Mouse (Mus musculus) forebrain, postnatal 0 days (tissue): ENCODE results near the gene Crygs. TPM values are rescaled to one million over a fixed set of nuclear protein-coding genes. Genes with fewer than 3 reads are reported as not detected.

Experiments used
- ATAC-seq: fragments of 200-750 bp; cut with Nextera tagmentation; 2 replicates; pipeline ENCODE4 v1.8.0; 2017; ENCODE audit warnings: mild to moderate bottlenecking, moderate library complexity
- DNase-seq: peaks from one replicate; pipeline ENCODE4 v3.0.0-alpha.2; 2015
- H3K27ac ChIP-seq: fragments of 300-500 bp; sonication (generic); 2 replicates; pipeline ENCODE4 v1.5.1; 2014; ENCODE audit warnings: low read depth, mild to moderate bottlenecking, antibody characterized with exemption, low read length, moderate library complexity, mixed read lengths
- H3K27me3 ChIP-seq: fragments of 300-500 bp; sonication (generic); 2 replicates; pipeline ENCODE4 v1.6.1; 2014; ENCODE audit warnings: mild to moderate bottlenecking, low read length, mixed read lengths; ENCODE audit not compliant: insufficient read depth
- H3K36me3 ChIP-seq: fragments of 300-500 bp; sonication (generic); 2 replicates; pipeline ENCODE4 v1.6.1; 2014; ENCODE audit warnings: mild to moderate bottlenecking, moderate library complexity; ENCODE audit not compliant: insufficient read depth
- H3K4me1 ChIP-seq: fragments of 300-500 bp; sonication (generic); 2 replicates; pipeline ENCODE4 v1.6.1; 2014; ENCODE audit warnings: antibody characterized with exemption; ENCODE audit not compliant: insufficient read depth
- H3K4me2 ChIP-seq: fragments of 300-500 bp; sonication (generic); 2 replicates; pipeline ENCODE4 v1.6.1; 2014; ENCODE audit warnings: low read depth, mild to moderate bottlenecking, moderate library complexity
- H3K4me3 ChIP-seq: fragments of 300-500 bp; sonication (generic); 2 replicates; pipeline ENCODE4 v1.5.1; 2014; ENCODE audit warnings: low read depth, low read length, mixed read lengths
- H3K9ac ChIP-seq: fragments of 300-500 bp; sonication (generic); 2 replicates; pipeline ENCODE4 v1.6.1; 2014; ENCODE audit warnings: mild to moderate bottlenecking
- H3K9me3 ChIP-seq: fragments of 300-500 bp; sonication (generic); 2 replicates; pipeline ENCODE4 v1.6.1; 2016; ENCODE audit warnings: low read length
- CTCF ChIP-seq: sonication (generic); IDR thresholded peaks from 2 replicates; pipeline ENCODE4 v1.5.1; 2016; ENCODE audit warnings: antibody characterized with exemption, control low read depth, low read depth
- WGBS: fragments of 180-500 bp; shearing (Covaris S2); extraction: QIAGEN DNeasy Blood & Tissue Kit; methylation state at CpG from one replicate; pipeline ENCODE4 v1.1.7; 2014; 5-methylcytosine and 5-hydroxymethylcytosine counted together
- polyA plus RNA-seq: library from polyadenylated mRNA; unstranded; fragments of >200 nt; fragmentation: Nextera tagmentation; extraction: Ambion mirVana; gene quantifications from 2 replicates; pipeline ENCODE4 v1.2.1, GENCODE M21; 2015
- total RNA-seq: library from RNA; depleted of rRNA; stranded (reverse); fragments of >200 nt; gene quantifications from 2 replicates; pipeline ENCODE4 v1.2.3, GENCODE M21; 2014; rRNA removed

Crygs gene
- total and polyA plus RNA-seq, 2 experiments from 2014 or later, result 0.18 TPM; not detected in 1

- no peaks in the 10 kb centered on the region for H3K27me3 ChIP-seq
- peaks cover 10% of the 10 kb centered on the region for H3K4me1 ChIP-seq
- H3K9ac ChIP-seq, result no peak overlapping the region
- WGBS, result 90% methylated on average over 3 of the region's 3 CpGs
- no peak overlapping the region for H3K4me3 ChIP-seq
- no peak overlapping the region for H3K27ac ChIP-seq
- no peak for ATAC-seq
- no peaks in the 10 kb centered on the region for H3K36me3 ChIP-seq
- DNase-seq, result no peak
- no peaks in the 10 kb centered on the region for H3K9me3 ChIP-seq
- H3K4me2 ChIP-seq, result no peak overlapping the region
- no peak for TF ChIP-seq CTCF
Observed at GRCm38 (mm10) chr16:22767405-22767804, 44.0 kb downstream of the Crygs start.

DNA sequence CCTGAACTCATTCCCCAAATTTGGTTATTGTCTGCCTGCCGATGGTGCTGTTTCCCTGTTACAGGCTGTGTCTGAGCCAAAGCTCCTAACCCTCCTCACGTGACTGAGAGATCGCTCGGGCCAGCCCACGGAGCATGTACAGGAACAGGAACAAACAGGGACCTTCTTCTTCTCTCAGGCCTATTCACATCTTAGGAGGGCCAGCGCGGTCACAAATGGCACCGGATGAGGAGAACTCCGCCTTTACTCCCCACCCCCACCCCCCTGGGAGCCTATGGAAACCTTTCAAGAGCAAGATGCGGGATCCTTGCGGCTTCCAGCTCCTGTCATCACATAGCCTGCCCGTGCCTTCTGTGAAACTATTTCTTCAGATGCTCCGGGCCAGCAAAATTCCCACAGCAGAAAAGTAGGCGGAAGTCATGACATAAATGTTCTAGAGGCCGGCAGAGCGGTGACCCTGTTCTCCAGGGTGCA, 44.6 kb downstream of the Crygs start:
- H3K27ac ChIP-seq, result no peak overlapping the region
- no peak for DNase-seq
- whole genome bisulfite sequencing, result 75% methylated on average over 16 of the region's 16 CpGs

GRCm38 (mm10) chr16:22765531-22765930, 45.8 kb downstream of the Crygs start:
- H3K27me3 ChIP-seq, result no peaks in the 10 kb centered on the region
- H3K36me3 ChIP-seq, result no peaks in the 10 kb centered on the region
- WGBS, result 78% methylated on average over 7 of the region's 7 CpGs
- no peak overlapping the region for H3K9ac ChIP-seq
- H3K4me1 ChIP-seq, result peaks cover 10% of the 10 kb centered on the region
- ATAC-seq (no peak), DNase-seq (no peak)
- no peak for TF ChIP-seq CTCF
- H3K9me3 ChIP-seq, result no peaks in the 10 kb centered on the region
- no peak overlapping the region for H3K4me3 ChIP-seq
- H3K4me2 ChIP-seq, result no peak overlapping the region
- H3K27ac ChIP-seq, result no peak overlapping the region

More for the DNA sequence above, 44.6 kb downstream of the Crygs start:
- Histone ChIP-seq H3K4me1 (peaks cover 10% of the 10 kb centered on the region), H3K9ac (no peak overlapping the region), H3K4me3 (no peak overlapping the region), H3K27me3 (no peaks in the 10 kb centered on the region), H3K9me3 (no peaks in the 10 kb centered on the region), H3K4me2 (no peak overlapping the region), H3K36me3 (no peaks in the 10 kb centered on the region)
- peak; percentile 30; the same call in 1 of the 2 replicates for ATAC-seq
- no peak for TF ChIP-seq CTCF

Other genes starting within 250 kb of the Crygs start
- gene Dgkg, start 154.4 kb downstream of the Crygs start, total RNA-seq, result 11.8 and 15.8 TPM in 2 replicates
- 7.9 and 12.0 TPM in 2 replicates for gene Dgkg, start 154.4 kb downstream of the Crygs start, polyA plus RNA-seq
- 18.0 and 19.0 TPM in 2 replicates for gene Tbccd1, start 46.1 kb upstream of the Crygs start, total RNA-seq
- gene Tbccd1, start 46.1 kb upstream of the Crygs start, polyA plus RNA-seq, result 13.7 and 14.9 TPM in 2 replicates
- gene Dnajb11, start 46.3 kb upstream of the Crygs start, total RNA-seq, result 55.2 and 63.0 TPM in 2 replicates
- 76.7 and 86.1 TPM in 2 replicates for gene Dnajb11, start 46.3 kb upstream of the Crygs start, polyA plus RNA-seq
- not detected in 2 replicates for gene Ahsg, start 79.7 kb upstream of the Crygs start, total RNA-seq
- not detected in 2 replicates for gene Ahsg, start 79.7 kb upstream of the Crygs start, polyA plus RNA-seq
- not detected in 2 replicates for gene Fetub, start 106.8 kb upstream of the Crygs start, total RNA-seq
- 0.15 and 0.21 TPM in 2 replicates for gene Fetub, start 106.8 kb upstream of the Crygs start, polyA plus RNA-seq
- not detected in 2 replicates for gene Hrg, start 139.5 kb upstream of the Crygs start, total RNA-seq
- not detected in 2 replicates for gene Hrg, start 139.5 kb upstream of the Crygs start, polyA plus RNA-seq
- not detected in 2 replicates for gene Kng2, start 217.9 kb upstream of the Crygs start, total RNA-seq
- gene Kng2, start 217.9 kb upstream of the Crygs start, polyA plus RNA-seq, result not detected in 2 replicates
- gene Kng1, start 246.3 kb upstream of the Crygs start, total RNA-seq, result not detected in 2 replicates
- not detected in 2 replicates for gene Kng1, start 246.3 kb upstream of the Crygs start, polyA plus RNA-seq